Mouse (Mus musculus) stomach, postnatal 0 days (tissue): Measurements from ENCODE around the gene Acox2. TPM values are rescaled to one million over a fixed set of nuclear protein-coding genes. Genes with fewer than 3 reads are reported as not detected.
A peak's percentile ranks its signal among the peaks of the same experiment; 100 is the strongest.

Source experiments
- ATAC-seq: fragments of 200-750 bp; cut with Nextera tagmentation; 2 replicates; pipeline ENCODE4 v1.8.0; 2017; ENCODE audit not compliant: low FRiP score, low TSS enrichment
- DNase-seq: peaks from one replicate; pipeline ENCODE4 v3.0.0-alpha.2; 2016; ENCODE audit warnings: low spot score
- H3K27ac ChIP-seq: fragments of 300-500 bp; sonication (generic); replicated peaks from 2 replicates; pipeline ENCODE4 v1.5.1; 2014; ENCODE audit warnings: mild to moderate bottlenecking, control low read depth
- H3K27me3 ChIP-seq: fragments of 300-500 bp; sonication (generic); 2 replicates; pipeline ENCODE4 v1.6.1; 2014; ENCODE audit warnings: low read length; ENCODE audit not compliant: control insufficient read depth, insufficient read depth
- H3K36me3 ChIP-seq: fragments of 300-500 bp; sonication (generic); 2 replicates; pipeline ENCODE4 v1.6.1; 2014; ENCODE audit warnings: low read length, mixed read lengths; ENCODE audit not compliant: control insufficient read depth, insufficient read depth
- H3K4me1 ChIP-seq: fragments of 300-500 bp; sonication (generic); replicated peaks from 2 replicates; pipeline ENCODE4 v1.6.1; 2014; ENCODE audit warnings: antibody characterized with exemption; ENCODE audit not compliant: control insufficient read depth, insufficient read depth
- H3K4me2 ChIP-seq: fragments of 300-500 bp; sonication (generic); replicated peaks from 2 replicates; pipeline ENCODE4 v1.6.1; 2014; ENCODE audit warnings: low read depth, mild to moderate bottlenecking, control low read depth, moderate library complexity
- H3K4me3 ChIP-seq: fragments of 300-500 bp; sonication (generic); 2 replicates; pipeline ENCODE4 v1.5.1; 2014; ENCODE audit warnings: low read depth, low read length, control low read depth
- H3K9ac ChIP-seq: fragments of 300-500 bp; sonication (generic); 2 replicates; pipeline ENCODE4 v1.6.1; 2014; ENCODE audit warnings: mild to moderate bottlenecking, low read length, control low read depth, mixed read lengths
- H3K9me3 ChIP-seq: fragments of 300-500 bp; sonication (generic); 2 replicates; pipeline ENCODE4 v1.6.1; 2016; ENCODE audit warnings: low read length; ENCODE audit not compliant: control insufficient read depth
- CTCF ChIP-seq: IDR thresholded peaks from 2 replicates; pipeline ENCODE4 v1.5.1; 2016; ENCODE audit warnings: antibody characterized with exemption, low read depth, mild to moderate bottlenecking, moderate library complexity
- EP300 ChIP-seq: optimal IDR thresholded peaks from 2 replicates; pipeline ENCODE3; 2016; ENCODE audit warnings: antibody characterized with exemption
- WGBS: fragments of 180-500 bp; shearing (Covaris S2); extraction: QIAGEN DNeasy Blood & Tissue Kit; methylation state at CpG from one replicate; pipeline ENCODE4 v1.1.7; 2014; 5-methylcytosine and 5-hydroxymethylcytosine counted together
- polyA plus RNA-seq: library from polyadenylated mRNA; unstranded; fragments of >200 nt; fragmentation: Nextera tagmentation; extraction: Ambion mirVana; gene quantifications from 2 replicates; pipeline ENCODE4 v1.2.1, GENCODE M21; 2015

Acox2 gene
- polyA plus RNA-seq, 1 experiment from 2014 or later: 6.0 TPM

DNA sequence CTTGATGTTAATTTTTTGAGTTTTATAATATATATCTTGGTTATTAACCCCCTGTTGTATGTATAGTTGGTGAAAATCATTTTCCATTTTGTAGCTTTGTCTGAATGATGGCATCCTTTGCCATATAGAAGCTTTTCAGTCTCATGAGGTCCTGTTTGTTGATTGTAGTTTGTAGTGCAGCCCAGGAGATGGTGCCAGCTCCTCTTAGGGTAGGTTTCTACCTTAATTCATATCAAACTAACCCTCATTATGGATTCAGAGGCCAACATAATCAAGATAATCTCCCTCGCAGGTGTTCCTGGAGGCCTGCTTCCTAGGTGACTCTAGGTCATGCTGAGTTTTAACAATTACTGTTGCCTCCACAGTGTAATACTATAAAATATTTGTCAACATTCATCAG lies 3.1 kb upstream of the Acox2 start:
- ATAC-seq (no peak), DNase-seq (no peak)
- Histone ChIP-seq H3K9ac (no peak overlapping the region), H3K27ac (no peak overlapping the region), H3K9me3 (no peaks in the 10 kb centered on the region), H3K4me1 (no peaks in the 10 kb centered on the region), H3K4me2 (no peak overlapping the region), H3K4me3 (no peak overlapping the region), H3K27me3 (no peaks in the 10 kb centered on the region), H3K36me3 (no peaks in the 10 kb centered on the region)
- TF ChIP-seq CTCF: peak; percentile 51
- no peak for TF ChIP-seq EP300
- 54% methylated on average over 1 of the region's 1 CpGs for WGBS

DNA sequence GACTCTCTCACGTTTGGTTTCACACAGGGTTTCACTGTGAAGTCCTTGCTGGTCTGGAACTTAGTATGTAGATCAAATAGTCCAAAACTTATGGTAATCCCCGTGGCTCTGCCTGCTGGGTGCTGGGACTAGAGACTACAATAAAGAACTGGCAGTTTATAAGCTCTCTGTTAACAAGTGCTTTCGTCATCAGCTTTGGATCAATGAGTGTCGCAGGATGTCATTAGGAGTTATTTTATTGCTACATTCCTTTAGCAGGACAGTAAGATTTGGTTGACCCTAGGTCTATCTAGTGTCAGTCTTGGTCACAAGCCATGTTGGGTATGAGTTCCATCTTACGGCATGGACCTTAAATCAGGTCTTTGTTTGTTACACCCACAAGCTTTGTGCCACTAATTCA lies 1.1 kb upstream of the Acox2 start:
- no peak for TF ChIP-seq EP300
- no peak for TF ChIP-seq CTCF
- no peak overlapping the region for H3K4me2 ChIP-seq
- H3K27me3 ChIP-seq: no peaks in the 10 kb centered on the region
- DNase-seq (no peak), ATAC-seq (no peak)
- no peak overlapping the region for H3K27ac ChIP-seq
- H3K9ac ChIP-seq: no peak overlapping the region
- H3K4me1 ChIP-seq: no peaks in the 10 kb centered on the region
- H3K4me3 ChIP-seq: no peak overlapping the region
- no peaks in the 10 kb centered on the region for H3K9me3 ChIP-seq
- H3K36me3 ChIP-seq: no peaks in the 10 kb centered on the region
- WGBS: 76% methylated on average over 5 of the region's 5 CpGs

DNA sequence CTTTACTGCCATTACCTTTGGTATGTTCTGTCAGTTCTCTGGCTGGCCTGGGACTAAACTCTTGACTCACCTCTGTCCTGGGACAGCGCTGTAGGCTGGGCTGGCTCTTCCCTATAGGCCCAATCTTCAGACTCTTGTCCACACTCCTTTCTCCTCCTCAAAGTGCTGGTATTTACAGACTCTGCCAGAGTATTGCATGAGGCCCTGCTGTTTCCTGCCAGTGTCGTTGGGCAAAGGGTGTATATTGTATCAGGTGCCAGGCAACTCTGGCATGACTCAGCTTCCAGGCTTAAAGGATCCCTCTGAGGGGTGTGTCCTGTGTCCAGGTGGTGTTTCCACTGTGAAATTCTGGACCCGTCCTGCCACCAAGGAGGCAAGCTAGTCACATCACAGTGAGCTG lies 401 bp downstream of the Acox2 start:
- H3K4me2 ChIP-seq: no peak overlapping the region
- H3K27me3 ChIP-seq: no peaks in the 10 kb centered on the region
- H3K9ac ChIP-seq: no peak overlapping the region
- no peak for TF ChIP-seq CTCF
- no peak for TF ChIP-seq EP300
- no peaks in the 10 kb centered on the region for H3K36me3 ChIP-seq
- no peaks in the 10 kb centered on the region for H3K9me3 ChIP-seq
- ATAC-seq (peak; percentile 91), DNase-seq (peak; percentile 73)
- WGBS: 58% methylated on average over 3 of the region's 3 CpGs
- no peaks in the 10 kb centered on the region for H3K4me1 ChIP-seq
- no peak overlapping the region for H3K27ac ChIP-seq
- H3K4me3 ChIP-seq: no peak overlapping the region

DNA sequence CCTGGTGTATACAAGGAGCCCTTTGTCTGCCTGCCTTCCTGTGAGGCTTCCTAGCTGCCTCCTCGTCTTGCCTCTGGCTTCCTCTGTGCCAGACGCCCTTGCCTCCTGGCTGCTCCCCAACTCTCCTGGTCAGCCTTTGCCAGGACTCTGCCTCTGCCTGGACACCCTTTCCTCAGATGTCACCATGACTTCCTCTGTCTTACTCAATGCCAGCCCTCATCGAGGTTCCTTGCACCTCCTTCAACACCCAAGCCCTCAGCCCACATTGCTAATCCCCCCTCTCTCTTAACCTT lies 872 bp downstream of the Acox2 start:
- Histone ChIP-seq H3K36me3 (no peaks in the 10 kb centered on the region), H3K9ac (no peak overlapping the region), H3K4me3 (no peak overlapping the region), H3K27ac (no peak overlapping the region), H3K9me3 (no peaks in the 10 kb centered on the region), H3K4me1 (no peaks in the 10 kb centered on the region), H3K4me2 (no peak overlapping the region), H3K27me3 (no peaks in the 10 kb centered on the region)
- WGBS: 60% methylated on average over 3 of the region's 3 CpGs
- ATAC-seq: no peak
- DNase-seq: peak; percentile 19
- TF ChIP-seq EP300: no peak
- no peak for TF ChIP-seq CTCF

DNA sequence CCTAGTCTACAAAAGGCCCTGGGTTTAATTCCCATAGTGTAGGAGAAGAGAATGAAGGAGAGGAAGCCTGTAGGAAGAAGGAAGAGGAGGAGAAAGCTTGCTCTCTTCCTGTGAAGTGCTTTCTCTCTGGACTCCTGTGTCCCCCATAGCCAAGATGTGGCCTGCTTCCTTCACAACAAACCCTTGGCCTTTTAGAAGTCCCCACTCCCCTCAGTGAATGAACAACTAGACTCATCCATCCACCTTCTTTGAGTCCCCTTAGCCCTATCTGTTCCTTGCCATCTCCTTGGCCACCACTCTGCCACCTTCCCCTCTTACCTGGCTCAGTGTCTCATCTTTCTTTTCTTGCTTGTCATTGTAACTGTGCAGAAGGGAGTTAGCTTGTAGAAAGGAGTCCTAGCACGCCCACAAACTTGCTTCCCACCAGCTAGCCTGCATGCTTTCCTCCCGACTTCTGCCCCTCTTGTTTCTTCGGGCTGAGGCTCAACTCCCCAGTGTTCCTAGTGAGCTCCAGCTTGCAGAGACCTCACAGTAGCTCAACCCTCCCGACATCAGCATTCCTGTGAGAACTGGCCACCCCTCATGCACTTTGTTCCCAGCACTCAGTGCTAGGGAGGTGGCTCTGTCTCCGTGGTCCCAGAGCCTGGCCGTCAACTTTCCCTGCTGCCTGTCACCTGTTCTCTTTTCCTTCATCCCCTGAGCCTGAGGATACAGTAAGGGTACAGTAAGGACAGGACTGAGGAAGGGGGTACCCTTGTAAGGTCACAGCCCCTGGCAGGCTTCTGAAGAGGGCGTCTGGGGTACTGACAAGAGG lies 1.4 kb downstream of the Acox2 start:
- H3K27ac ChIP-seq: no peak overlapping the region
- TF ChIP-seq CTCF (no peak), EP300 (no peak)
- H3K27me3 ChIP-seq: no peaks in the 10 kb centered on the region
- H3K9ac ChIP-seq: no peak overlapping the region
- no peak for DNase-seq
- ATAC-seq: no peak
- no peak overlapping the region for H3K4me2 ChIP-seq
- H3K9me3 ChIP-seq: no peaks in the 10 kb centered on the region
- WGBS: 49% methylated on average over 7 of the region's 7 CpGs
- no peaks in the 10 kb centered on the region for H3K4me1 ChIP-seq
- no peak overlapping the region for H3K4me3 ChIP-seq
- H3K36me3 ChIP-seq: no peaks in the 10 kb centered on the region

DNA sequence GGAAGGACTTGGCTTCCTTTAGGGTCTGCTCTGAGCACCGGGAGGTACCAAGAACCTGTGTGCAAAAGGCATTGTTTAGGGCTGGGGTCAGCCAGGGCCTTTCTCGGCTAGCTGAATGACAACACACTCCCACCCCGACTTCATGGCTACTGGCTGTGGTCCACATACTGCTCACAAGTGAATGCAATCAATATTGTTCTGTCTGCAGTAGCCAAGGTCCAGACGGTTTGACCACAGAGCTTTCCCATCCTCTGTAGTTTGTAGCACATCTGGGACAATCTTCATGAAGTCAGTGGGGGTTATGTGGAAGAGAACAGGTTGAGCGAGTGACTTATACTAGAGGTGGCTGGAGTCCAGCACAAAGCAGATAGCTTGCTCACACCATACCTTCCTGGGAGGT lies 2.3 kb downstream of the Acox2 start:
- ATAC-seq (no peak), DNase-seq (no peak)
- no peak overlapping the region; the same call in 1 of the 2 replicates for H3K9ac ChIP-seq
- no peak overlapping the region for H3K27ac ChIP-seq
- H3K27me3 ChIP-seq: no peaks in the 10 kb centered on the region
- H3K4me3 ChIP-seq: no peak overlapping the region
- H3K4me2 ChIP-seq: no peak overlapping the region
- no peaks in the 10 kb centered on the region for H3K36me3 ChIP-seq
- 54% methylated on average over 5 of the region's 5 CpGs for WGBS
- H3K4me1 ChIP-seq: no peaks in the 10 kb centered on the region
- TF ChIP-seq CTCF (no peak), EP300 (no peak)
- H3K9me3 ChIP-seq: no peaks in the 10 kb centered on the region
